Mouse (Mus musculus): ENCODE data around the gene Cacna2d1. TPM values are rescaled to one million over a fixed set of nuclear protein-coding genes. Genes with fewer than 3 reads are reported as not detected.

Cacna2d1 gene
- 100 to 1,000 TPM; 135 to 138 TPM for total RNA-seq (2021)

DNA sequence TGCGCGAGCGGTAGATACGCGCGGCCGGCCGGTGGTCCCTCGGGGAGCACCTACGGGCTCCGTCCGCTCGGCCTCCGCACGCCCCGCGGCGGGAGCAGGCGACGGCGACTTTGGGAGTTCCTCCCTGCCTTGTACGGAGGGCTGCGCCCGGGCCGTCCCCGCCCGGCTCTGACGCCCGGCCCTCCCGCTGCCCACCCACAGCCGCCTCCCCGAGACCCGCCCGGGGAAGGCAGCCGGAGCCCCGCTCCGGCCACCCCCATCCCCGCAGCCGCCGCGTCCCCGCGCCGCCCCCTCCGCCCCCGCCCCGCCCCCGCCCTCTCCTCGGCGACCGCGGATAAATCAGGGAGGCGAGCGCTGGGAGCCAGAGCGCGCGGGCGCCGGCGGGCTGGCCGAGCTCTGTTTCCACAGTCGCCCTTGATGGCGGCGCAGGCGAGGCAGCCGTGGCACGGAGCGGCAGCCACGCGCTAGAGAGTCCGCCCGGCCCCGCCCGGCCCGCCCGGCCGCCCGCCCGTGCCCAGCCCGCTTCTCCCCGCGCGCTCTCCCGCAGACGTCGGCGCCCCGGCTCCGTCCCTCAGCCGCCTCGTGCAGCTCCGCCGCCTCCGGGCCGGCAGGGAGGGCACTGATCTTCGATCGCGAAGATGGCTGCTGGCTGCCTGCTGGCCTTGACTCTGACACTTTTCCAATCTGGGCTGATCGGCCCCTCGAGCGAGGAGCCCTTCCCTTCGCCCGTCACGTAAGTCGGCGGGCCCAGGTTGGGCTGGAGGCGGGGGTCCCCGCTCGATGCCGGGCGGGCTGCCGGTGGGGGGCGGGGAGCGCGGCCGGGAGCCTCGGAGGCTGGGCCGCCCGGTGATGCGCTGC, at the start of gene Cacna2d1:
Gene Cacna2d1, plus strand, starts transcription at position 316 of the 858 bp plus-strand sequence.
- intact Hi-C loops (cut with DNase I), result loop anchor here (5.0 to 10.0 kb wide), 4 partner anchors 100 to 358 kb away; no protein-coding TSS in a partner anchor
- peak; percentile 57 for DNase-seq

DNA sequence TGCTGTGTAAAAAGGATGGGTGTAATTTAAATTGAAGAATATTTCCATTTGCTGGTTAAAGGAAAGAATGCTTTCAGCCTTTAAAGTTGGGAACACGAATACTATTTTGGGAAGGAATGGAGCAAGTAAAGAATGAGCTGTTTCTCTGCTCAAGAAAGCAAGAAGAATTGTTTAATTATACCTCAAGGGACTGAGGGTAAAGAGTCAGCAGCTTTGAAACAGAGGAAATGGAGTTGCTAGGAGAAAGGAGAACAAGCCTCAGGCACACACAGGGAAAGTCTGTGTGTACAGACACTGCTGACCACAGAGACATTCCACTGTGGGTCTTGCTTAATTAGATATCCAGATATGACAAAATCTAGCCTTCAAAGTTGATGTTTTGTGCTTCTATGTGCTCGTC, 39.4 kb upstream of the Cacna2d1 start:
- DNase-seq, result no peak
- intact Hi-C loops (cut with DNase I), result no loop called here

DNA sequence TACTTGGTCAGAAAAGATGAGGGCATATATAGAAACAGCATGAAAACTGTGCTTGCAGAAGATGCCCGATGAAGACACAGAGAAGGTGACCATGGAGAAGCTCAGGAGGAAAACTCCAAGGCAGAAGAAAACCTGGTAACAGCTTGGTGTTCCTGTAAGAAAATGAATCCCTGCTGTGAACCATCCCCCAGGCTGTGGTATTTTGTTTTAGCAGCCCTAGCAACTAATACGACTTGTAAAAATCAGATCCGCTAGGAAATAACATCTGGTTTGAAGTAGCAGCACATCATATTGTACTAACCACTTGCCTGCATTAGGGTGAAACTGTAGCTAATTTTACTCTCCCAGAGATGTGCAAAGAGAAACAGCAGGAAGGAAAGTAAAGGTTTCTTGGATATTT, 37.8 kb upstream of the Cacna2d1 start:
- DNase-seq, result no peak
- intact Hi-C loops (cut with DNase I), result no loop called here

DNA sequence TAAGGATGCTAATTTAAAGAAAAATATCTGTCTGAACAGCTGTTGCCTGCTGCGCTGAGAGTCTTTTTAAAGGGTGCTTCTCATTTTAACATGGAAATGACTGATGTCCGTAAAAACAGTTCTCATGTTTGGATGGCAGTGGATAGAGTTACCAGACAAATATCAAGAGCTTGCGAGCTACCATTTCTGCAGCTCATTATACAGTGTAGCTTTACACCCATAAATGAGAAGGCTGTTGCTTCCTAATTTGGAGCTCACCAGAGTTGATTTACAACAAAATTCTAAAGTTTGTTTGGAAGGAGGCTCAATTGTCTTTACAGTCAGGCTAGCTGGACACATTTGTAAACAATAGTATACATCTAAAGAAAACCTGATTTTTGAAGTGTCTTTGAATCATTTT, 28.0 kb upstream of the Cacna2d1 start:
- no peak for DNase-seq

DNA sequence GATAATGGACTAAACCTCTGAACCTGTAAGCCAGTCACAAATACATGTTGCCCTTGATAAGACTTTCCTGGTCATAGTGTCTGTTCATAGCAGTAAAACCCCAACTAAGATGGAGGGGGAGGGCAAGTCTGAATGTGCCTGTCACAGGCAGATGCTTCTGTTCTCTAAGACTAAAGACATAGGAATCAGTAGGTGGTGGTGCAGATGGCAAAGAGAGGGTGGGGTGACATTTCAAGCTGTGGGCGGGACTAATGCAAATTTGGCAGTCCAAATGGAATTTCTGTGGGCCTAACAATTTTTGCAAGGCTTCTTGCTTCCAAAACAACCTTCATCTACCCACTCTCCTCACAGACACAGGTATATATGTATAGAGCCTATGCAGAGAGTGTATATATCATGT, 19.6 kb upstream of the Cacna2d1 start:
- intact Hi-C loops (cut with DNase I), result no loop called here

More for the DNA sequence above, 28.0 kb upstream of the Cacna2d1 start:
- intact Hi-C loops (cut with DNase I), result no loop called here

DNA sequence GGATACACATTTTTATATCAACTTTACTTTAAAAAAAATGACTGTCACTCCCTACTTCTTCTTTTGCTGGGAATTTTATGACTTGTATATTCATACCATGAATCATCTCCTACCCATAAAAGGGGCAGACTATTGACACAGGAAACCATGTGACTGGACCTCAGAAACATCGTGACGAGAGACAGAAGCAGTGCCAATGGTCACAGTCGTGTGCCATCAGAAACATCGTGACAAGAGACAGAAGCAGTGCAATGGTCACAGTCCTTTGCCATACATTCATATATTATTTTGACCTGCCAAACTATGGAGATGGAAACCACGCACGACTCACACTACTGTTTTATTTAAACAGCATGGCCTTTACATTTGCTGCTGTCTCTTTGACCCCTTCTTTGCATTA, 6.0 kb upstream of the Cacna2d1 start:
- intact Hi-C loops (cut with DNase I), result no loop called here
- DNase-seq, result no peak

More for the DNA sequence above, 19.6 kb upstream of the Cacna2d1 start:
- DNase-seq, result no peak

DNA sequence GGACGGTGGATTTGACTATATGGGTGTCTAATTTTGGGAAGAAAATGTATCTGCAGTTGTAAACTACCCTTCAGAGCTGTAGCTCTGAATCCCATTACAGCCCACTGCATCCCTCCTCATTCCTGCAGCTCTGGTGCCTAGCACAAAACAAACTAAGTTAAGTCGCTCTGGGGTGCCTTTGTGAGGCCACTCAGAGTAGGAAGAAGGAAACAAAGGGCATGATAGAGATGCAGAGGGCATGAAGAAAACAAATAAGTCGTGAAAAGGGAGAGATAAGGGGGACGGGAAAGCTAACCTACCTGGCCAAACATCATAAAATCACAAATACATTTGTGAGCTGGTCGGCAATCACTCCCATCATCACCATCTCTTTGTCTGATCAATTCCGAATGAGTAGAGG, 1.5 kb upstream of the Cacna2d1 start:
- intact Hi-C loops (cut with DNase I), result loop anchor here (10.0 kb wide), 3 partner anchors 98 to 302 kb away; no protein-coding TSS in a partner anchor
- DNase-seq, result no peak

DNA sequence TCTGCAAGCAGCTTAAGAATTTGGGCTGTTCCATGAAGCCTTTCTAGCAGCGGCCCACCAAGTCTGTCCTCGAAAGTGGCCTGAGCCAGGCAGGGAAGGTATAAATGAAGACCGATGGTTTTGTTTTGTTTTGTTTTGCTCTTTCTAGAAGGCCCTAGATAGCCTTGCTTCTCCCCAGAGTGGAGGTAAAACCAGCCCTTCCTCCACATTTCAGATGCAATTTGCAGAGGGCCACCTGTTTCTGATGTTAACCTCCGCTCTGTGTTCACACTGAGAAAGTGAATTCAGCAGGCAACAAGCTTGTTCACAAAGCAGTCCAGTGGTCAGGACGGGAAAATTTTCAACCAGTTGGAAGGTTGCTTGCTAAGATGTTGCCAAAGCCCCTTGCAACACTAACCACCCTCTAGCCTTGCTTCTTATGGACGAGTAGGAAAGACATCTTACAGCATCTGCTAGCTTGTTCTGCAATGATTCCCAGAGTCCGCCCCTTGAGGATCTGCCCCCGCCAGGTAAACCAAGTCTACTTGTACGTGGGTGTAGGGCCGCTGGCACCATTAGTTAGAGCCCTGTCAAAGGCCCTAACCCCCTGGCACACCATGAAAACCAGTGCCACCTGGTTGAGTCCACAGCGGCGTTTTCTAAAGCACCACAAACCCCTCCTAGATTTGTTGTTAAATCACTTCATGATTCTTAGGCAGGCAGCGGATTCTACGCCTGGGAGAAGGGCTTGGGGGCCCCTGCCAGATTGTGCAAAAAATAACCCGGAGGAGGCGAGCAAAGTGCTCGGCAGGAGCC, 713 bp upstream of the Cacna2d1 start:
- no peak for DNase-seq

DNA sequence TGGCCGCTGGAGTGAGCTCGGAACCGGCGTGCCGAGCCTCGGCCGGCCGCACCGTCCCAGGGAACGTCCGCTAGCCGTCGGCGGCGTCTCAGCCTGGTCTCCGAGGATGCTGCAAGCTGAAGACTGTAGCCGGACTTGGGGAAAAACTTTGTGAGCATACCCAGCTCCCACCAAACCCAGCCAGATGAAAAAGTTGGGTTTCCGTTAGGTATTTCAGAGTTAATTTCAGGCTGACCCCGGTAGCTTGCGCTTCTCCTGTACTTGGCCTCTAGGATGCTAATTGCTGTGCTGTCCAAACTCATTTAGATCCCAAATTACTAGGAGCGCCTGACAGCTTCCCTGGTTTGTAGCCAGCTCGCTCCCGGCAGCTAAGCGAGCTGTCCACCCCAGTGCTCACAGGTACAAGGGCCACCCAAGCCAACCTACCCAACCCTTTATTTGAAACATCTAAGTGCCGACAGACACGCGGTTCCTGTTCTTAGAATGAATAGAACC, 790 bp downstream of the Cacna2d1 start:
- peak; percentile 48 for DNase-seq
- intact Hi-C loops (cut with DNase I), result loop anchor here (5.0 to 10.0 kb wide), 4 partner anchors 100 to 357 kb away; no protein-coding TSS in a partner anchor

More for the DNA sequence above, 713 bp upstream of the Cacna2d1 start:
- intact Hi-C loops (cut with DNase I), result loop anchor here (10.0 kb wide), 3 partner anchors 99 to 301 kb away; no protein-coding TSS in a partner anchor

DNA sequence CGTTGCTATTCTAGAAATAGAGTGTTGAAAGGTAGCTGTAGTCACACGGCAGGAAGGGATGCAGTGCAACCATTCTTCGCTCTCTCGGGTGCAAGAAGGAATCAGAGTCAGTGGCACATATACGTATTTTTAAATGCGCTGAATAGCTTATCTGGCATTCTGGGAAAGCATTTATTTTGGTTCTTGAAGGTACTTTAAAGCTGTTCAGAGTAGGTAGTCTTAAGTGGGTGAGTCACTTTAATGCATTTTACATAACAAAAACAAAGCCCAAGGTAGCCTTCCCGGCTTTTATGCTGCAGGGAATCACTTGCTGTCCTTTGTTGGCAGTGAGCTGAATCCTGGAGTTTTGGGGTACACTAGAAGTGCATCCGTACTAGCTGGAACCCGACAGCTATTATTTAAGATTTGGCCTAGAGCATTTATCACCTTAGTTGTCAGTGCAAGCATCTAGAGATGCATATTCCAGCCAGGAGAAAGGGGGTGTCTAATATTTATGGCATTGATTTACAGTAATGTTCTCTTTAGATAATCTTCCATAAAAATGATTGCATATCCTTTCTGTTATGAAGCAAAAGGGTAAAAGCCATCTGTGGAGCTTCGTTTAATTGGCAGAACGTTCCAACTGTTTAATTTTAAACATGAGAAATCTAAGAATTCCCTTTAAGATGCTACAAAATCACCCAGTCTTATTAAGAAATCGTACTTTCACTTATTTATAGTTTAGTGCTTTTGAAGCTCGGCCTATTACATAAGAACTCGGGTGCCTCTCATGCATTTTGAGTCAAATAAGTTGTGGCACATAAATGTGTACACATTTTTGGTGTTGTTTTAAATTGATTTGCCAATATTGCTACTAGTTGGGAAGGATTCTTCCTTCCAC, 1.6 kb downstream of the Cacna2d1 start:
- DNase-seq, result no peak
- intact Hi-C loops (cut with DNase I), result loop anchor here (5.0 to 10.0 kb wide), 4 partner anchors 101 to 356 kb away; no protein-coding TSS in a partner anchor

DNA sequence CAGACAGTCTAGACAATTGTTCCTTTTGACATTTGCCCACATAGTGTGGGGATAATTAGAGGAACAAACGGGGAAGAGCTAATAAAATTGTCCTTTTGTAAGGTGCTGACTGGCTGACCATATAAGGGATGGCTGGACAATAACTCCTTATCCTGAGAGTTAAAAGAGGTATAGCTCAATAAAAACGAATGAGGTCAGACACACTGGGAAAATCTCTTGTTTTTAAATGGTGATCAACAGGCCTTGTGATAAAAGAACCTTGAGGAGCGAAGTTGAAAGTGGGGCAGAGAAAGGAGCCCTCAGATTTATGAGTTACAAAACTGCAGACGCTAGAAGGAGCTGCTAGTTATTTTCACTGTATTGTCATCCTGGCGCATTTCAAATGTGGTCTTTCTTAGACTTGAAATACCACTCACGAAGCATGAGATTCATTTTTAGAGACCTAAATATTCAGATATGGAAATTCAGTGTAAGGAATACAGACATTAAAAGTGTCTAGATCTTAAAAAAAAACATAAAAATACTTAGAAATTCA, 6.8 kb downstream of the Cacna2d1 start:
- intact Hi-C loops (cut with DNase I), result no loop called here
- no peak for DNase-seq

DNA sequence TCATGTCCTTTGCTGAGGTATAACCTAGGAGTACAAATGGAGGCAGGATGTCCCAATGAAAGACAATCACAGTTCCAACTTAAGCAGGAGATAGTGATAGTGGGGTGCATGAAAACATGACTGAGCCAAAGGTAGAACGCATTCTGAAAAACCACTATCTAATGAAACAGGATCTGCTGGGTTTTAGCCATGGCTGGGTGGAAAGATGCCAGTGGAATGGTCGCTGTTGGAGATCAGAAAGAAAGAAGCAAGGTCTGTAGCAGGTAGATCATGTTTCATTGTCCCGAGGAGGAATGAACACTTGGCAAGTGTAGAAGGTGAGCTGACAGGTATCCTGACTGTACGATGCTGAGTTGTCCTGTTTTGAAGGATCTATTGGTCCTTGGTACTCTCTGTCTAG, 7.6 kb downstream of the Cacna2d1 start:
- no peak for DNase-seq
- intact Hi-C loops (cut with DNase I), result no loop called here

DNA sequence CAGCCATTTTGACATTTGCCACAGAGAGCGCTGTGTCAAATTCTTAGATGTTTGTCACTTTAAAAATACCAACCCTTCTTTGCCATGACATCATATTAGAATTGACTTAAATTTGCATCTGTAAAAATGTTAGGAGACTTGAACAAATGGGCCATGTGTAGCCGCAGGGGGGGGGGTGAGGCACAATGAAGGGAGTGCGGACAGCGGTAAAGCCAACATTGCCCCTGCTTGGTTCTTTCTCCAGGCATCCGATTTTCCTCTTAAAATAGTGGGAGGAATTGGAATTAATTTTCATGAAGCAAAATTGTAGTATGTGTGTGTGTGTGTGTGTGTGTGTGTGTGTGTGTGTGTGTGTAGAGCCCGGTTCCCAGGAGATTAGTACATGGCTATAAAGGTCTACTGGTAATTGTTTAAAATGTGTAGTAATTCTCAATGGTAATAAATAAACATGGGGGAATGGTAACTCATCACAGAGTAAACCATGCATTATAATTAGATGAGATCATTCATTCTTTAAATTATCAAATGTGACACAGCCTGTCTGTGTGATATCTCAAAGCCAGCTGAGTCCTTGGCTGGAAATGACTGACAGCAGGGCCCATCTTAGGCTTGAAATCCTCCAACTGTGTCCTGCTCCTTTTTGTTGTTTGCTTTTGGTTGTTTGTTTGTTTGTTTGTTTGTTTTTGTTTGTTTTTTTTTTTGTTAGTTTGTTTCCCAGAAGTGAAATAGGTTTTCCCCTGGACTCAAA, 14.0 kb downstream of the Cacna2d1 start:
- intact Hi-C loops (cut with DNase I), result no loop called here
- no peak for DNase-seq

DNA sequence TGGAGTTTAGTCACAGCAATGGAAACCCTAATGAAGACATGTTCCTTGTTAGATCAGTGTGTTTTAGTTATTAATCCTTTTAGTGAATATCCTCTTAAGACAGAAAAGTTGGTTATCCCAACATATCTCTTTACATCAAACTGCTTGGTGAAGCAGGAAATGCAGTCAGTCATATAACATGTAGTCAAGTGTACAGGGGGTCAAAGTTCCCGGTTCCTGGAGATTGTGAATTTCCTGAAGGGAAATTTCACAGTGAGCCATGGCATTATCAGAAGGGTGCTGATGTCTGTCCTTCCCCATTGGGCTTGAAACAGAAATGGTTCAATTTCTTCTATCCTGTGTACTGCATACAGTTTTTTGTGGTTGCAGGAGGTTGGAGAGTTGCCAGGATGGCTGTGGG, 25.3 kb downstream of the Cacna2d1 start:
- intact Hi-C loops (cut with DNase I), result no loop called here
- no peak for DNase-seq

DNA sequence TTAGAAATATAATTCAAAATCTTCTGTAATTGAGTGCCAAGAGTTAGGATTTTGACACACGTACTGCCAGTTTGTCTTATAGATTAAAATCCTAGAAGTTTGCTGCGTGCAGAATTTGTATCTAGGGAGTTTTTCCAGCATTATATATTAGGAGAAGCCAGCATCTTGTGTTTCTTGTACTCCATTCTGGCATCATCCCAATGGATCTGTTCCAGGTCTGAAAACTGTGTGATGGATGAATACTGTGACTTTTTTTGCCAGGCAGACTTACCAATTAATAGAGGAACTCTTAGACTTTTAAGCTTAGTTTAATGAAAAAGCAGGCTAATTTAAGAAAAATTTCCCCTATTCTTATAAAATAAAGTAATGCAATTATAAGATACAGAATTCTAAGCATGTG, 27.4 kb downstream of the Cacna2d1 start:
- intact Hi-C loops (cut with DNase I), result no loop called here

DNA sequence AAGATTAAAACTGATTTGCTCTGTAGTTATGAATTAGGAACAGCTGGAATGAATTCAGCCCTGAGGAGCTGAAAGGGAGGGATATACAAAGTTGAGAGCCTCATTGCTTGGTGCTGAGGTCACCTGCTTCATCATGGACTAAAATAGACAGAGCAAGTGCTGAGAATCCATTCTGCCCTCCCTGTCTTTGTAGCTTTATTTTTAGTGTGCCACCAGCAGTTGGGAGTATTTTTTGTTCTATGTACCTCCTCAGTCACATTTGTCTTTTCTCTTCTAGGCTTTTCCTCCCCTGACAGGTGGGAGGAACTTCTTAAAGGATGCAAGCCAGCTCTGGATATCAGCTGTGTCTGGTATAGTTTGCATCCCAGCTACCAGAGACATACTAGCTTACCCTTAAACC, 32.4 kb downstream of the Cacna2d1 start:
- no peak for DNase-seq
- intact Hi-C loops (cut with DNase I), result no loop called here

More for the DNA sequence above, 27.4 kb downstream of the Cacna2d1 start:
- DNase-seq, result no peak

DNA sequence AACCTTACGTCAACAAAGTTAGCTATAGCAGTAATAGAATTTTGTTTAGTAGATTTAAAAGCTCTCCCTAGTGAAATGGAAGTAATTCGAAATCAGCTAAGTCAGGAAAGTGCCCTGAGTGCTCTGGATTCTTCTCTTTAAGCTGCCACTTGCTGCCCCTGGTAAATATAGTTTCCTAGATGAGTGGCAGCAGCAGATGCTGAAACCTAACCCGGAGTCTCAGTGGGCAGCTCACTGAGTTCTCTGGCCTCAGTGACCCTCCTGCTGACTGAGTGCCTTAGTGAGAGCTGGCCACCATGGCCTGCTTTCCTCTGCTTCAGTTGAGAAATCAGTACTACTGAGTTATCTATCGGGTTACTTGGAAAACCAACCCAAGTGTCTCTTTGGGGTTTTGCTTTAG, 37.3 kb downstream of the Cacna2d1 start:
- intact Hi-C loops (cut with DNase I), result no loop called here
- no peak for DNase-seq

DNA sequence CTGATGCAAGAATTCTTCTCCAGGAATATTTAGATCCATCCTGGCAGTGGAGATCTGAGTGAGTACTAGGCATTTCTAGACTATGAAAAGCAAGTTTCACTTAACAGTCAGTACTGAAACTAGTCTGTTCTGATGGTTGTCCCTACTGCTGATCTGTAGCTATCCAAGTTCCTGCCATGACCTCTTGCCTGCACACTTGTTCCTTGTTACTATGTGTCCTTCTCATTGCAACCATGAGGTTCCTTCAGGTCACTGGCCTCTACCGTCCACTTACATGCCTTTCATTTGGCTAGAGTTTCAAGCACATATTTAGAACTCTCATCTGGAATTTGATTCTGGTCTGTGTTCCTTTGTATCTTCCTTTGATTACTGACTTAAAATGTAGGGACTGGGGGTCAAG, 37.9 kb downstream of the Cacna2d1 start:
- intact Hi-C loops (cut with DNase I), result no loop called here
- no peak for DNase-seq

DNA sequence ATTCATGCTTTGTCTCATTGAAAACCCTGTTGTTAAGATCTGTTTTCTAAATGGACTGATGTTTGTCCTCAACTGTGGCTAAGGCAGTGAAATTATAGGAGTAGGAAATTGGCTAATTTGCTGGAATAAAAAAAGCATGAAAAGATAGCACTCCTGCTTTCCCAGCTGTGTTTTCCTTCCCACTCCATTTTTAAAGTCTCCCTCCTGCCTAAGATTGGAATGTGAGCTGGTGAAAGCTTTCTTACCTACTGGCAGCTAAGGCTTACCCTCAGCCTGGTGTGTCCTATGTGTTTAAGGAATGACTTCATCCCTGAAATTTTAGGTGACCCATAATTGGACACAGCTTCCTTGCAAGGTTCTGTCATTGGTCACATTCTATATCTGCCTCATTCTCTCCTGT, 40.2 kb downstream of the Cacna2d1 start:
- intact Hi-C loops (cut with DNase I), result no loop called here
- no peak for DNase-seq
